Mouse (Mus musculus): ENCODE measurements around the gene Fgd3. TPM values are rescaled to one million over a fixed set of nuclear protein-coding genes. Genes with fewer than 3 reads are reported as not detected.

Fgd3 gene
- polyA plus RNA-seq, 1 experiment from 2014 or later, result 0.37 TPM

DNA sequence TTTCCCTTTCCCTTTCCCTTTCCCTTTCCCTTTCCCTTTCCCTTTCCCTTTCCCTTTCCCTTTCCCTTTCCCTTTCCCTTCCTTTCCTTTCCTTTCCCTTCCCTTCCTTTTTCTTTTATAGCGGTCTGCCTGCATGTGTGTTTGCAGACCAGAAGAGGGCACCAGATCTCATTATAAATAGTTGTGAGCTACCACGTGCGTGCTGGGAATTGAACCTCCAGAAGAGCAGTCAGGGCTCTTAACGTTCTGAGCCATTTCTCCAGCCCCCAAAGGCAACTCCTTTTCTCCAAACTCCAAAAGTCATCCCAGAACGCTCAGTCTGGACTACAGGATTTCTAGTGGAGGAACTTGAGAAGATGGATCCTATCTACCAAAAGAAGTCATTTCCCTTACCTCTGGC lies 99.2 kb downstream of the Fgd3 start:
- no peak overlapping the region for H3K4me3 ChIP-seq (ENCODE audit: low read depth, low read length)
- 0 out of 2 replicates have a peak, but pooled peaks cover 2% of the 10 kb centered on the region for H3K9me3 ChIP-seq (ENCODE audit: low read length)
- TF ChIP-seq EP300 (IDR thresholded peaks at IDR 0.05) (no peak), CTCF (IDR thresholded peaks at IDR 0.05) (peak; percentile 33)
- WGBS, result 22% methylated on average over 5 of the region's 5 CpGs
- no peak overlapping the region for H3K9ac ChIP-seq (replicated peaks; ENCODE audit: low read depth)
- DNase-seq (ENCODE audit: low spot score) (no peak), ATAC-seq (no peak)
- H3K27ac ChIP-seq (ENCODE audit: low read length), result no peak overlapping the region
- no peaks in the 10 kb centered on the region for H3K36me3 ChIP-seq (ENCODE audit: insufficient read depth, low read length)
- H3K4me2 ChIP-seq (replicated peaks; ENCODE audit: low read depth, low read length), result no peak overlapping the region
- H3K27me3 ChIP-seq (replicated peaks; ENCODE audit: insufficient read depth, low read length), result no peaks in the 10 kb centered on the region
- H3K4me1 ChIP-seq (ENCODE audit: insufficient read depth, low read depth, low read length), result no peaks in the 10 kb centered on the region

DNA sequence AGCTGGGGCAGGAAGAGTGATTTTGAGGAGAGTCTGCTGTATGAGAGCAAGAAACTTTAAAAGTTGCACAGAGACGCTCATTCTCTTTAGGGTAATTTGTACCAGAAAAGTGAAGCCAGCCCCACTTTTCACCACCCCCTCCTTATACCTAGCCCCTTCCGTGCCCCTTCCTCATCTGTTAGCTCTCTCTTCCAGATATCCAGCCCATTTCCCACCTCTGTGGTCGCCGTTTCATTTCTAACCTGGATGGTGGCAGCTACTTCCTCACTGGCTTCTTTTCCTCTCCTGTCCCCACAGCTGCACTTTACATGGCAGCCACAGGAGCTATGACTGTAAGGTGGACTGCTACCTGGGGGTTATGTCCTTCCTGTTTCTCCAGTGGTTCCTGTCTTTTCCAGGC lies 100.7 kb downstream of the Fgd3 start:
- TF ChIP-seq CTCF (IDR thresholded peaks at IDR 0.05), result no peak
- no peak for TF ChIP-seq EP300 (IDR thresholded peaks at IDR 0.05)
- DNase-seq (ENCODE audit: low spot score), result no peak
- no peak overlapping the region for H3K4me2 ChIP-seq (replicated peaks; ENCODE audit: low read depth, low read length)
- no peak overlapping the region for H3K27ac ChIP-seq (ENCODE audit: low read length)
- 71% methylated on average over 4 of the region's 4 CpGs for WGBS
- H3K36me3 ChIP-seq (ENCODE audit: insufficient read depth, low read length), result no peaks in the 10 kb centered on the region
- 0 out of 2 replicates have a peak, but pooled peaks cover 2% of the 10 kb centered on the region for H3K9me3 ChIP-seq (ENCODE audit: low read length)
- no peaks in the 10 kb centered on the region for H3K27me3 ChIP-seq (replicated peaks; ENCODE audit: insufficient read depth, low read length)
- H3K9ac ChIP-seq (replicated peaks; ENCODE audit: low read depth), result no peak overlapping the region
- peaks cover 4% of the 10 kb centered on the region; the same call in 1 of the 2 replicates for H3K4me1 ChIP-seq (ENCODE audit: insufficient read depth, low read depth, low read length)
- no peak overlapping the region for H3K4me3 ChIP-seq (ENCODE audit: low read depth, low read length)
- ATAC-seq, result no peak

DNA sequence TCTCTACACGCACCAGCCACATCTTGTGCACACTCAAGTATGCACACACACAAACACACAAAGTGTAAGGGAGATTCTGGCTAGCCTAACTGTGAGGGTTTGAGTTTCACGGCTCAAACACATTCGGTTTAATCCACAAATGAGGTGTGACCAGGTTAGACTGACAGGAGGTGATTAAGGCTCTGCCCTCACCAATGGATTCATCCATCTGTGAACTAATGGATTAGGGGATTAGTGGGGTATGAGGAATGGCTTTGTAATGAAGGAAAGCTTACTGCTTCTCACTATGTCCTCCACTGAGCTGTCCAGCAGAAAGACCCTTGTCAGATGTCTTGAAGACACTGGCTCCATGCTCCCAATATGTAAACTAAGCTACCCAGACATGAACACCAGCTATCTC lies 101.5 kb downstream of the Fgd3 start:
- H3K4me2 ChIP-seq (replicated peaks; ENCODE audit: low read depth, low read length), result no peak overlapping the region
- H3K9ac ChIP-seq (replicated peaks; ENCODE audit: low read depth), result no peak overlapping the region
- no peak for TF ChIP-seq EP300 (IDR thresholded peaks at IDR 0.05)
- no peak for TF ChIP-seq CTCF (IDR thresholded peaks at IDR 0.05)
- H3K27me3 ChIP-seq (replicated peaks; ENCODE audit: insufficient read depth, low read length), result no peaks in the 10 kb centered on the region
- H3K4me1 ChIP-seq (ENCODE audit: insufficient read depth, low read depth, low read length), result peaks cover 9% of the 10 kb centered on the region; the same call in 1 of the 2 replicates
- 0 out of 2 replicates have a peak, but pooled peaks cover 2% of the 10 kb centered on the region for H3K9me3 ChIP-seq (ENCODE audit: low read length)
- no peak overlapping the region for H3K4me3 ChIP-seq (ENCODE audit: low read depth, low read length)
- ATAC-seq, result no peak
- H3K36me3 ChIP-seq (ENCODE audit: insufficient read depth, low read length), result no peaks in the 10 kb centered on the region
- no peak overlapping the region for H3K27ac ChIP-seq (ENCODE audit: low read length)
- DNase-seq (ENCODE audit: low spot score), result no peak
- WGBS, result 48% methylated on average over 3 of the region's 3 CpGs

DNA sequence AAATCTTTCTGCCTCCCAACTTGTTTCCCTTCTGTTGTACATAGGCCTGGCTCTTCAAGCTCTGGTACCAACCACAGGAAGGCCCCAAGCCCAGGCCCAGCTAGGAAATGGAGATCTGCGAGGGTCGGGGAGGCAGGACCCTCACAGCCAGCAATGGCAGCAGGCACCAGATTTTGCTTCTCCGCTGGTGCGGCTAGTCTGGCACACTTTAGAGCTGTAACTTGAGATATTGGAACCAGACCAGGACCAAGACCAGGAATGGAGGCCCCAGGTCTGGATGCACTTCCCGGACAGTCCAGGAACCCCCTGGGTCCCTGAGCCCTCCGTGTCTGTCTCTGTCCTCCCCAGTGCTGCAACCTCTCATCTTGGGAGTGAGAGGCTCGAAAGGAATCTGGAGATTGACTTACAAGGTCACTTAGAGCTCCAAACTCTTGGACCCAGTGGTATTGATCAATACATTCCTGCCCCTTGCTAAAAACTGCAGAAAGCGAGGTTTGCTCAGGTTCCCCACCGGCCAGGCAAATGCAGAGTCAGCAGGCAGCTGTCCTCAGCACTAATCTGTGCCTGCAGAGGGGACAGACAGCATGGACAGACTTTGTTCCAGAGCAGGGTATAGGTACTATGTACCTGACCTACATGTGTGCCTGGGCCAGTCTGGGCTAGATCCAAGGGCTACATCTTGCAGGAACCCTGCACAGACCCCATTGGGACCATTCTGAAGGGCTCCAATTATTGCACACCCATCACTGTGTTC lies 103.1 kb downstream of the Fgd3 start:
- Histone ChIP-seq H3K27me3 (replicated peaks; ENCODE audit: insufficient read depth, low read length) (no peaks in the 10 kb centered on the region), H3K36me3 (ENCODE audit: insufficient read depth, low read length) (no peaks in the 10 kb centered on the region), H3K4me3 (ENCODE audit: low read depth, low read length) (no peak overlapping the region), H3K4me1 (ENCODE audit: insufficient read depth, low read depth, low read length) (peaks cover 15% of the 10 kb centered on the region; the same call in 1 of the 2 replicates), H3K4me2 (replicated peaks; ENCODE audit: low read depth, low read length) (peak overlapping the region; percentile 83; the same call in 1 of the 2 replicates), H3K9ac (replicated peaks; ENCODE audit: low read depth) (no peak overlapping the region), H3K27ac (ENCODE audit: low read length) (0 out of 2 replicates have a peak overlapping the region, but pooled peaks have one; percentile 89), H3K9me3 (ENCODE audit: low read length) (0 out of 2 replicates have a peak, but pooled peaks cover 2% of the 10 kb centered on the region)
- TF ChIP-seq CTCF (IDR thresholded peaks at IDR 0.05), result no peak
- TF ChIP-seq EP300 (IDR thresholded peaks at IDR 0.05), result no peak
- ATAC-seq, result no peak
- peak; percentile 27 for DNase-seq (ENCODE audit: low spot score)
- WGBS, result 76% methylated on average over 9 of the region's 9 CpGs

DNA sequence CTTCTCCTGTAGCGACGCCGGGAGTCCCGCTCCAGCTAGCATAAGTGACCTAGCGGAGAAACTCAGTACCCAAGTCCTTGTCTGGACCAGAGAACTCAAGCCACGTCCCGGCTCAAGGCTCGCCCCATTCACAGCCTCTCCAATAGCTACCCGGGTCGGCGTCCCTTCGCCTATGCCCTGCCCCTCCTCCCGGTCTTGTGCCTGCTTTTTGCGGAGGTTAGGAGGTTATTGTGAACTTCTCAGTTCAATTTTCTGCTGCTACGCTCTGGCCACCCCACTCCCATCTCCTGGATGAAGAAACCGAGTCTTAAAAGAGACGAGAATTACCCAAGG lies 103.9 kb downstream of the Fgd3 start:
- peak overlapping the region; percentile 86 for H3K4me3 ChIP-seq (ENCODE audit: low read depth, low read length)
- H3K36me3 ChIP-seq (ENCODE audit: insufficient read depth, low read length), result no peaks in the 10 kb centered on the region
- 0 out of 2 replicates have a peak, but pooled peaks cover 2% of the 10 kb centered on the region for H3K9me3 ChIP-seq (ENCODE audit: low read length)
- peak overlapping the region; percentile 83; the same call in 1 of the 2 replicates for H3K9ac ChIP-seq (replicated peaks; ENCODE audit: low read depth)
- H3K4me2 ChIP-seq (replicated peaks; ENCODE audit: low read depth, low read length), result peak overlapping the region; percentile 83
- DNase-seq (ENCODE audit: low spot score), result no peak
- WGBS, result 5% methylated on average over 17 of the region's 17 CpGs
- no peaks in the 10 kb centered on the region for H3K27me3 ChIP-seq (replicated peaks; ENCODE audit: insufficient read depth, low read length)
- peaks cover 15% of the 10 kb centered on the region; the same call in 1 of the 2 replicates for H3K4me1 ChIP-seq (ENCODE audit: insufficient read depth, low read depth, low read length)
- peak overlapping the region; percentile 89 for H3K27ac ChIP-seq (ENCODE audit: low read length)
- peak; percentile 55 for ATAC-seq
- TF ChIP-seq EP300 (IDR thresholded peaks at IDR 0.05) (no peak), CTCF (IDR thresholded peaks at IDR 0.05) (no peak)

DNA sequence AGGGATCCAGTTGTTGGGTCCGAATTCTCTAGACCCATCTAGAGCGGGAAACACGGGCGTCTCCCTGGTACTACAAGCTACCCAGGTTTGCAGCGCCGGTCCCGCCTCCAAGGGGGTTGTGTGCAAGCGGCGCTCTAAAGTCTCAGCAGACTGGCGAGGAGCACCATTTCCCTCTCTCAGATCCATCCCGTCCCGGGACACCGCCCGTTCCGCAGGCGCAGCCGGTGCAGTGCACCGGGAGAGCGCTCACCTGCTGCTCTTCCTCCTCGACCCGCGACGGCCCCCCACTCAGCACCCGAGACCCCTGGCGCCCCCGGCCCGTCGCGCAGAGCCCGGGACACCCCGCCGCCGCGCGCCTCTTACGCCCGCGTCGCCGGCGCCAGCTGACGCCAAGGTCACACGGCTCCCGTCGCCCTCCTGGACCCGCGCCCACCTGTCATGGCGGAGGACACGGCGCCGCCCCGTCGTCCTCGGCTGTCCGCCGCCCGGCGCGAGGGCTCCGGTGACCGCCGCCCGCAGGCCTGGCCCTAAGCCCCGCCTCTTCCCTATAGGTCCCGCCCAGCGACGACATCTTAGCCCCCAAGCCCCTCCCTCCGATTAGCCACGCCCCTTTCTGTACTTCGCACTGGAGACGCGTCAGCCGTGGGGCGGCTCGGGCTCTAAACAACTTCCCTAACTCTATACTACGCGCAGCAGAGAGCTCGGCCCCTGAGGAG lies 104.4 kb downstream of the Fgd3 start, which contains the start of gene Card19:
TSS of gene Card19 (minus strand) at position 534 of the 716 bp plus-strand sequence.
- peak; percentile 98 for DNase-seq (ENCODE audit: low spot score)
- Histone ChIP-seq H3K36me3 (ENCODE audit: insufficient read depth, low read length) (no peaks in the 10 kb centered on the region), H3K27ac (ENCODE audit: low read length) (peak within 1 kb of the TSS; percentile 89), H3K27me3 (replicated peaks; ENCODE audit: insufficient read depth, low read length) (no peaks in the 10 kb centered on the region), H3K9ac (replicated peaks; ENCODE audit: low read depth) (peak within 1 kb of the TSS; percentile 83), H3K4me1 (ENCODE audit: insufficient read depth, low read depth, low read length) (peaks cover 15% of the 10 kb centered on the region; the same call in 1 of the 2 replicates), H3K4me3 (ENCODE audit: low read depth, low read length) (peak within 1 kb of the TSS; percentile 86), H3K9me3 (ENCODE audit: low read length) (no peaks in the 10 kb centered on the region), H3K4me2 (replicated peaks; ENCODE audit: low read depth, low read length) (peak within 1 kb of the TSS; percentile 83)
- ATAC-seq, result peak; percentile 96
- TF ChIP-seq CTCF (IDR thresholded peaks at IDR 0.05) (no peak), EP300 (IDR thresholded peaks at IDR 0.05) (no peak)
- WGBS, result under 1% methylated on average over 74 of the region's 78 CpGs

Data from lung, postnatal 0 days (tissue).